Mouse (Mus musculus): Measurements from ENCODE around the gene Capzb. TPM values are rescaled to one million over a fixed set of nuclear protein-coding genes. Genes with fewer than 3 reads are reported as not detected.

Gene Capzb
- polyA plus RNA-seq, 1 experiment = 4.7 TPM

GRCm38 (mm10) chr4:139235556-139235955 is 42.9 kb downstream of the Capzb start:
- TF ChIP-seq TAL1 (IDR thresholded peaks at IDR 0.05; ENCODE audit: low read length) = no peak
- no peak for TF ChIP-seq GATA1 (IDR thresholded peaks at IDR 0.05; ENCODE audit: low read length)
- Histone ChIP-seq H3K9me3 (ENCODE audit: control insufficient read depth, low read length) (no peaks in the 10 kb centered on the region), H3K4me1 (ENCODE audit: control insufficient read depth) (peaks cover 26% of the 10 kb centered on the region), H3K27me3 (ENCODE audit: control insufficient read depth) (no peaks in the 10 kb centered on the region), H3K4me3 (replicated peaks) (no peak overlapping the region), H3K36me3 (ENCODE audit: control insufficient read depth) (peaks cover 35% of the 10 kb centered on the region)

- H3K9me3 ChIP-seq (ENCODE audit: control insufficient read depth, low read length) = no peaks in the 10 kb centered on the region
- H3K4me1 ChIP-seq (ENCODE audit: control insufficient read depth) = peaks cover 15% of the 10 kb centered on the region
- H3K4me3 ChIP-seq (replicated peaks) = no peak overlapping the region
- TF ChIP-seq GATA1 (IDR thresholded peaks at IDR 0.05; ENCODE audit: low read length) = no peak
- TF ChIP-seq TAL1 (IDR thresholded peaks at IDR 0.05; ENCODE audit: low read length) = no peak
- H3K27me3 ChIP-seq (ENCODE audit: control insufficient read depth) = no peaks in the 10 kb centered on the region
- H3K36me3 ChIP-seq (ENCODE audit: control insufficient read depth) = peaks cover 45% of the 10 kb centered on the region
These were observed 45.9 kb downstream of the Capzb start for GRCm38 (mm10) chr4:139238612-139239011.

DNA sequence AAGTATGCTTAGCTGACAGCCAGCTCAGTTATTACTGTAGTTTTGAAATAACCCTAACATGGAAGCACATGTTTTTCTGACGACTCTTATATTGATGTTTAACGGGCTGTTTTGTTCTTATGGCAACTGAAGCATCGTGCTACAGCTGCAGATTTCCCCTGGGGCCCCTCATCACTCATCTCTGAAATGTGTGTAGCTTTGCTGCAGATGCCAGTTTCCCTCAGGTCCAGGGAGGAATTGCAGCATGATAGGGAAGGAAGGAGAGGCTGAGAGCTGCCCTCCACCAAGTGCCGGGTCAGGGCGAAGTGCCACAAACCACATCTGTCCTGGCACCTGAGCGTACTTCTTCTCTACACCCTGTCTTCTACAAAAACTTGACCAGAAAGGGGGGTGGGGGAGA is 47.6 kb downstream of the Capzb start:
- H3K27me3 ChIP-seq (ENCODE audit: control insufficient read depth) = no peaks in the 10 kb centered on the region
- H3K4me3 ChIP-seq (replicated peaks) = no peak overlapping the region
- no peaks in the 10 kb centered on the region for H3K9me3 ChIP-seq (ENCODE audit: control insufficient read depth, low read length)
- H3K36me3 ChIP-seq (ENCODE audit: control insufficient read depth) = peaks cover 48% of the 10 kb centered on the region
- H3K4me1 ChIP-seq (ENCODE audit: control insufficient read depth) = peaks cover 2% of the 10 kb centered on the region; the same call in 1 of the 2 replicates
- TF ChIP-seq GATA1 (IDR thresholded peaks at IDR 0.05; ENCODE audit: low read length) (no peak), TAL1 (IDR thresholded peaks at IDR 0.05; ENCODE audit: low read length) (no peak)

DNA sequence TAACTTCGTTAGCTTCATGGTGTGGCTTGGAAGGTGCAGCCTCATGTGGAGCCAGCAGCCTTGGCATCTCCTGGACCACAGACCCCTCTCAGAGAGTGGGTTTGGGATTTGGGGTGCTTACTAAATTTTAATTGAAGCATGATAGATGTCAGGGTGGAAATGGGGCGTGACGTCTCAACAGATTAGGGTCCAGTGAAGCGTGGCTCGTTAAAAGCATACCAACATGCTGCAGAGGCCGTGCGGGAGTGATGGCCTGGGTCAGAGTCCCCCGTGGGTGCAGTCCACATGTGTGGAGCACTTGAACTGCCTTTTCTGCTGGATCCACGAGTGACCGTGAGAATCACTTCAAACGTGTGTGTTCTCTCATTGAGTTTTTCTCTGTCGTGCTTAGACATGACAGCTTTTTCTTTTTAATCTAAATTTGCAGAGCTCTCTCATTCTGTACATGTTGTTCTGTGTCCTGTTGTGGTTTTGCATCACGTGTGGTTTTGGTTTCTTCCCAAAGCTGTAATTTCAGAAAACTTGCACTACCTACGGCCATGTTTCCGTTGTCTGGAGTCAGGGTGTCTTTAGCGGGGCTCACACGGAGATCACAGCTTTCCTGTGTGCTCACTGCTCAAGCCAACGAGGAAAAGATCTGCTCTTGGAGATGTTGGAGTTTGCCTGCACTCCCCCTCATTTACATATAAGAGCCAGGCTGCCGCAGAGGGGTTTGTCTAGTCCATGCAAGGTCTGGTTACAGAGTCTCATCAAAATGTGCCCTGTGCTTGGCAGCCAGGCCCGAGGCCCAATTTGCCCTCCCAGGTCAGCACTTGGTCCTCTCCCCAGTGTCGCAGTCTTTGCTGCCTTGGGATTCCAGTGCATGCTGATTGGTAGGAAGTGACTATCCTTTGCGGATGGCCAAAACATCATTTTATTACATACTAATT is 49.2 kb downstream of the Capzb start:
- Histone ChIP-seq H3K4me3 (replicated peaks) (no peak overlapping the region), H3K27me3 (ENCODE audit: control insufficient read depth) (no peaks in the 10 kb centered on the region), H3K36me3 (ENCODE audit: control insufficient read depth) (peaks cover 60% of the 10 kb centered on the region), H3K9me3 (ENCODE audit: control insufficient read depth, low read length) (no peaks in the 10 kb centered on the region), H3K4me1 (ENCODE audit: control insufficient read depth) (no peaks in the 10 kb centered on the region)
- TF ChIP-seq GATA1 (IDR thresholded peaks at IDR 0.05; ENCODE audit: low read length) = no peak
- no peak for TF ChIP-seq TAL1 (IDR thresholded peaks at IDR 0.05; ENCODE audit: low read length)

GRCm38 (mm10) chr4:139242607-139242955 is 49.9 kb downstream of the Capzb start:
- Histone ChIP-seq H3K4me3 (replicated peaks) (no peak overlapping the region), H3K4me1 (ENCODE audit: control insufficient read depth) (no peaks in the 10 kb centered on the region), H3K36me3 (ENCODE audit: control insufficient read depth) (peaks cover 60% of the 10 kb centered on the region), H3K27me3 (ENCODE audit: control insufficient read depth) (no peaks in the 10 kb centered on the region), H3K9me3 (ENCODE audit: control insufficient read depth, low read length) (no peaks in the 10 kb centered on the region)
- TF ChIP-seq GATA1 (IDR thresholded peaks at IDR 0.05; ENCODE audit: low read length) (no peak), TAL1 (IDR thresholded peaks at IDR 0.05; ENCODE audit: low read length) (no peak)

- Histone ChIP-seq H3K4me3 (replicated peaks) (no peak overlapping the region), H3K4me1 (ENCODE audit: control insufficient read depth) (peaks cover 3% of the 10 kb centered on the region; the same call in 1 of the 2 replicates), H3K36me3 (ENCODE audit: control insufficient read depth) (peaks cover 55% of the 10 kb centered on the region), H3K9me3 (ENCODE audit: control insufficient read depth, low read length) (no peaks in the 10 kb centered on the region), H3K27me3 (ENCODE audit: control insufficient read depth) (no peaks in the 10 kb centered on the region)
- TF ChIP-seq TAL1 (IDR thresholded peaks at IDR 0.05; ENCODE audit: low read length) (no peak), GATA1 (IDR thresholded peaks at IDR 0.05; ENCODE audit: low read length) (no peak)
These were observed 51.5 kb downstream of the Capzb start for GRCm38 (mm10) chr4:139244176-139244575.

DNA sequence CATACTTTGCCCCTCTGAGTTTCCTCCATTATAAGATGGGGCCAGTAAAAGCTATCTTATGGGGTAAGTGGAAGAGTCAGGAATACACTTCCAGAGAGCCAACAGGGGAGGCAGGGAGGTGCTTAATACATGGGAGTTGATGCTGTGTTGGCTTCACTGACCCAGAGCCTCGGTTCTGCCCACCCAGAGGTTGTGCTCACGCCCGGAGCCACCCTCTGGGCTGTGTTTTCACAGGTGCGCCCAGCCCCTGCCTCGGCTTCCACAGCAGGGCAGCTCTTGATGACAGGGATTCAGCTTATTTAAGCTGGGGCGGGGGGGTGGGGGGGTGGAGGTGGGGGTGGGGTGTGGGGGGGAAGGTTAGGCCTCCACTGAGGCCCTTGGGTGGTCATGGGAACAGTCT is 52.1 kb downstream of the Capzb start:
- no peak for TF ChIP-seq TAL1 (IDR thresholded peaks at IDR 0.05; ENCODE audit: low read length)
- no peak for TF ChIP-seq GATA1 (IDR thresholded peaks at IDR 0.05; ENCODE audit: low read length)
- H3K36me3 ChIP-seq (ENCODE audit: control insufficient read depth) = peaks cover 51% of the 10 kb centered on the region
- H3K9me3 ChIP-seq (ENCODE audit: control insufficient read depth, low read length) = no peaks in the 10 kb centered on the region
- no peak overlapping the region for H3K4me3 ChIP-seq (replicated peaks)
- no peaks in the 10 kb centered on the region for H3K27me3 ChIP-seq (ENCODE audit: control insufficient read depth)
- peaks cover 6% of the 10 kb centered on the region; the same call in 1 of the 2 replicates for H3K4me1 ChIP-seq (ENCODE audit: control insufficient read depth)

DNA sequence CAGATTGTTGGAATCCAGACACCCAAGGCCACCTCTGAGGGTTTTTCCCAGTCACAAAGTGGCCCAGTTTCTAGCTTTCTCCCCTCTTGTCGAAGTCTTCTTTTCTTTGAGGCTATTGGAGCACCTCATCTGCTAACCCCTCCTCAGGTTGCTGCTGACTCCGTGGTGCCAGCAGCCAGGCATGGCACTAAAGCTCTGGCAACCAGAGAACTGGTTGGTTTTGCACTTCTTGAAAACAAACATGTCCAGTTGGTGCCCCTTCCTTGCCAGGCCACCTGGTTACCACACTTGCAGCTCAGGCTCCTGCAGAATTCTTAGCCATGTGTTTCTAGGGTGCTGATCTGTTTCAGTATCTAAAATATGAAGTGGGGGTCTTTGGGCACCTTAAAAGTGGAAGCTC is 52.8 kb downstream of the Capzb start:
- H3K36me3 ChIP-seq (ENCODE audit: control insufficient read depth) = peaks cover 44% of the 10 kb centered on the region
- no peak overlapping the region for H3K4me3 ChIP-seq (replicated peaks)
- peaks cover 13% of the 10 kb centered on the region for H3K4me1 ChIP-seq (ENCODE audit: control insufficient read depth)
- TF ChIP-seq TAL1 (IDR thresholded peaks at IDR 0.05; ENCODE audit: low read length) (no peak), GATA1 (IDR thresholded peaks at IDR 0.05; ENCODE audit: low read length) (no peak)
- H3K9me3 ChIP-seq (ENCODE audit: control insufficient read depth, low read length) = no peaks in the 10 kb centered on the region
- no peaks in the 10 kb centered on the region for H3K27me3 ChIP-seq (ENCODE audit: control insufficient read depth)

DNA sequence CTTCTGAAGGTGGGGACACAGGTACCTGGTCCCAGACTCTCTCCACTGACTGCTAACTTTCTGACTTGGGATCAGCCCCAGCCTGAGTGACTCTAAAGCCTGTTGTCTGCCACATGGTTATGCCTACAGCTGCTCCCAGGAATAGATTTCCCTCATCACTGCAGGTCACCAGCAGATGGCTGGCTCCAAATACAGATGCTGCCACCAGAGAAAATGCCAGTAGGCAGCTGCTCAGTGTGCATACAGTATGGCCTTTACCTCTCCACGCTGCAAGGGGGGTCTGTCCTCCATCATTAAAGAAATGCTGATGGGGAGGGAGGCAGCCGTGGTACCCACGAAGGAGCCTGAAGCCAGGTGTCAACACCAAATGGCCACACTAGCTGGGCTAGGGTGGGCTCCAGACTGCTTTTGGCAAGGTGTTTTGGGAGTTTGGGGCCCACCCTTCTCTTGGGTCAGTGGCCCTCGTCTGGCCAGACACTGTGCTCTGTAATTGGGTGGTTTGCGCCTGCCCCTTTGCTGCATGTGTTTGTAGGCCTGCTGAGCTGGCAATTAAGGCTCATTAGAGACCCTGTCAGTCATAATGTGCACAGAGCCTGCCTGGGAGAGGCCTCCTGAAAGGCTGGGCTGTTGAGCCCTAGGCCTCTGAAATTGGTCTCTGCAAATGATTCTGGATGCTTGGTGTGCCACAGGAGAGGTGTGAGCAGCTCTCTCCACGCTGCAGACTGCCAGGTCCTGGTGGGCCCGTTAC is 53.6 kb downstream of the Capzb start:
- peaks cover 21% of the 10 kb centered on the region for H3K4me1 ChIP-seq (ENCODE audit: control insufficient read depth)
- no peak overlapping the region for H3K4me3 ChIP-seq (replicated peaks)
- no peaks in the 10 kb centered on the region for H3K9me3 ChIP-seq (ENCODE audit: control insufficient read depth, low read length)
- H3K27me3 ChIP-seq (ENCODE audit: control insufficient read depth) = no peaks in the 10 kb centered on the region
- H3K36me3 ChIP-seq (ENCODE audit: control insufficient read depth) = peaks cover 37% of the 10 kb centered on the region
- no peak for TF ChIP-seq GATA1 (IDR thresholded peaks at IDR 0.05; ENCODE audit: low read length)
- TF ChIP-seq TAL1 (IDR thresholded peaks at IDR 0.05; ENCODE audit: low read length) = no peak
